In genomic region chr2:28278150-28278549, GRCm38 (mm10) we compare ENCODE assay signal across 8 mouse cellular contexts.
DNase-seq lines count a peak whose midpoint lies in the region; ATAC-seq and TF ChIP-seq lines count a peak whose summit lies in the region.

No protein-coding gene starts in this region.

- no peak overlapping the region for H3K27ac ChIP-seq in midbrain, embryonic 11.5 days (ENCODE audit: low read depth, low read length)
- no peak overlapping the region for H3K27ac ChIP-seq in midbrain, embryonic 15.5 days
- no peak overlapping the region for H3K27ac ChIP-seq in kidney, adult 2 months (ENCODE audit: insufficient read depth, low read depth, low read length)
- no peak overlapping the region for H3K27ac ChIP-seq in limb, embryonic 13.5 days
- no peak overlapping the region for H3K27ac ChIP-seq in olfactory bulb, adult 2 months (ENCODE audit: insufficient read depth, low read depth, low read length)

- no peaks in the 10 kb centered on the region for H3K36me3 ChIP-seq in midbrain, embryonic 11.5 days (ENCODE audit: control insufficient read depth, insufficient read depth, low read length)
- no peaks in the 10 kb centered on the region for H3K36me3 ChIP-seq in midbrain, embryonic 15.5 days (replicated peaks)
- H3K36me3 ChIP-seq in kidney, adult 2 months (ENCODE audit: control insufficient read depth, insufficient read depth, low read length) = no peaks in the 10 kb centered on the region
- no peaks in the 10 kb centered on the region for H3K36me3 ChIP-seq in limb, embryonic 13.5 days

- no peaks in the 10 kb centered on the region for H3K27me3 ChIP-seq in midbrain, embryonic 11.5 days (ENCODE audit: control insufficient read depth, insufficient read depth, low read length)
- H3K27me3 ChIP-seq in midbrain, embryonic 15.5 days (replicated peaks) = no peaks in the 10 kb centered on the region
- H3K27me3 ChIP-seq in kidney, adult 2 months (replicated peaks; ENCODE audit: control insufficient read depth, insufficient read depth, low read length) = no peaks in the 10 kb centered on the region
- no peaks in the 10 kb centered on the region for H3K27me3 ChIP-seq in limb, embryonic 13.5 days

- H3K9me3 ChIP-seq in midbrain, embryonic 11.5 days (ENCODE audit: control insufficient read depth, low read length) = no peaks in the 10 kb centered on the region
- H3K9me3 ChIP-seq in midbrain, embryonic 15.5 days = no peaks in the 10 kb centered on the region
- no peaks in the 10 kb centered on the region for H3K9me3 ChIP-seq in limb, embryonic 13.5 days

- H3K4me1 ChIP-seq in midbrain, embryonic 11.5 days (ENCODE audit: control insufficient read depth, insufficient read depth, low read length) = peaks cover 2% of the 10 kb centered on the region; the same call in 1 of the 2 replicates
- H3K4me1 ChIP-seq in midbrain, embryonic 15.5 days = peaks cover 11% of the 10 kb centered on the region; the same call in 1 of the 2 replicates
- no peaks in the 10 kb centered on the region for H3K4me1 ChIP-seq in kidney, adult 2 months (ENCODE audit: control insufficient read depth, insufficient read depth, low read length)
- peaks cover 10% of the 10 kb centered on the region; the same call in 1 of the 2 replicates for H3K4me1 ChIP-seq in limb, embryonic 13.5 days
- H3K4me1 ChIP-seq in olfactory bulb, adult 2 months (ENCODE audit: control insufficient read depth, insufficient read depth, low read length) = peaks cover 12% of the 10 kb centered on the region

- no peak overlapping the region for H3K4me3 ChIP-seq in midbrain, embryonic 11.5 days (ENCODE audit: low read depth, low read length)
- no peak overlapping the region for H3K4me3 ChIP-seq in midbrain, embryonic 15.5 days
- no peak overlapping the region for H3K4me3 ChIP-seq in kidney, adult 2 months (ENCODE audit: insufficient read depth, low read depth, low read length)
- H3K4me3 ChIP-seq in limb, embryonic 13.5 days = no peak overlapping the region
- no peak overlapping the region for H3K4me3 ChIP-seq in olfactory bulb, adult 2 months (ENCODE audit: insufficient read depth, low read depth, low read length)

- 6% methylated on average over 7 of the region's 7 CpGs for WGBS in midbrain, embryonic 11.5 days
- 9% methylated on average over 7 of the region's 7 CpGs for WGBS in midbrain, embryonic 15.5 days
- 29% methylated on average over 7 of the region's 7 CpGs for WGBS in kidney, adult 2 months
- 11% methylated on average over 7 of the region's 7 CpGs for WGBS in limb, embryonic 13.5 days
- WGBS in olfactory bulb, adult 2 months = 29% methylated on average over 7 of the region's 7 CpGs

- TF ChIP-seq CTCF in kidney, adult 2 months (conservative IDR thresholded peaks at IDR 0.05; ENCODE audit: insufficient read depth, insufficient read length, low read depth, low read length) = peak; percentile 56
- TF ChIP-seq CTCF in olfactory bulb, adult 2 months (IDR thresholded peaks at IDR 0.05; ENCODE audit: insufficient read depth, low read depth, low read length) = peak; percentile 56

- peak; percentile 73 for ATAC-seq in midbrain, embryonic 11.5 days (ENCODE audit: low FRiP score)
- ATAC-seq in midbrain, embryonic 15.5 days (replicated peaks) = no peak
- peak; percentile 44; the same call in 1 of the 2 replicates for ATAC-seq in limb, embryonic 13.5 days (ENCODE audit: low FRiP score, low read depth)

- H3K4me2 ChIP-seq in midbrain, embryonic 11.5 days = no peak overlapping the region
- H3K4me2 ChIP-seq in midbrain, embryonic 15.5 days = no peak overlapping the region
- H3K4me2 ChIP-seq in limb, embryonic 13.5 days (replicated peaks) = no peak overlapping the region

- DNase-seq in midbrain, embryonic 11.5 days (ENCODE audit: low spot score, missing footprints) = peak; percentile 95
- peak; percentile 53 to 80 for DNase-seq in cerebellum, postnatal 4 days (ENCODE audit: low spot score in 2 of 2)
- DNase-seq in gastrocnemius, postnatal 10 days = peak; percentile 87
- peak; percentile 52 for DNase-seq in kidney, adult 2 months
- DNase-seq in thymus, postnatal 0 days (ENCODE audit: low spot score) = peak; percentile 53

- TF ChIP-seq POLR2A in kidney, adult 2 months (IDR thresholded peaks at IDR 0.05; ENCODE audit: low read depth, low read length) = no peak
- no peak for TF ChIP-seq POLR2A in olfactory bulb, adult 2 months (IDR thresholded peaks at IDR 0.05; ENCODE audit: insufficient read depth, low read depth, low read length)

- H3K9ac ChIP-seq in midbrain, embryonic 11.5 days (ENCODE audit: low read length) = no peak overlapping the region
- H3K9ac ChIP-seq in midbrain, embryonic 15.5 days = no peak overlapping the region
- H3K9ac ChIP-seq in limb, embryonic 13.5 days = no peak overlapping the region
